Mouse (Mus musculus) olfactory bulb, adult 2 months (tissue): ENCODE measurements around the gene Phgdh. TPM values are rescaled to one million over a fixed set of nuclear protein-coding genes. Genes with fewer than 3 reads are reported as not detected.

ENCODE experiments used
- H3K27ac ChIP-seq: fragments of 200-500 bp; 2 replicates; pipeline ENCODE4 v1.5.1; 2012; ENCODE audit warnings: low read depth, low read length; ENCODE audit not compliant: insufficient read depth
- H3K4me1 ChIP-seq: fragments of 200-500 bp; 2 replicates; pipeline ENCODE4 v1.6.1; 2012; ENCODE audit warnings: low read length; ENCODE audit not compliant: control insufficient read depth, insufficient read depth
- H3K4me3 ChIP-seq: fragments of 200-500 bp; 2 replicates; pipeline ENCODE4 v1.5.1; 2012; ENCODE audit warnings: mild to moderate bottlenecking, low read depth, low read length, moderate library complexity; ENCODE audit not compliant: insufficient read depth
- CTCF ChIP-seq: fragments of 200-500 bp; IDR thresholded peaks from 2 replicates; pipeline ENCODE4 v1.5.1; 2012; ENCODE audit warnings: low read depth, mild to moderate bottlenecking, low read length, moderate library complexity; ENCODE audit not compliant: insufficient read depth
- POLR2A ChIP-seq: fragments of 200-500 bp; IDR thresholded peaks from 2 replicates; pipeline ENCODE4 v1.6.1; 2012; ENCODE audit warnings: mild to moderate bottlenecking, low read depth, low read length, moderate library complexity; ENCODE audit not compliant: insufficient read depth
- WGBS: fragments of 180-500 bp; shearing (Covaris S2); methylation state at CpG from one replicate; pipeline ENCODE4 v1.1.7; 2018; 5-methylcytosine and 5-hydroxymethylcytosine counted together
- polyA plus RNA-seq: library from polyadenylated mRNA; stranded (reverse); fragments of >200 nt; gene quantifications from 2 replicates; pipeline ENCODE4 v1.2.4, GENCODE M21; 2012; ENCODE audit warnings: low replicate concordance; ENCODE audit not compliant: missing spikeins, insufficient read depth, insufficient read length

The Phgdh gene
- polyA plus RNA-seq, 1 experiment, result not detected

- H3K4me1 ChIP-seq, result peaks cover 16% of the 10 kb centered on the region
- 17% methylated on average over 7 of the region's 7 CpGs for WGBS
- no peak overlapping the region for H3K4me3 ChIP-seq
- TF ChIP-seq CTCF (peak; percentile 73; the same call in 1 of the 2 replicates), POLR2A (no peak)
- H3K27ac ChIP-seq, result no peak overlapping the region
Measured at GRCm38 (mm10) chr3:98312867-98313266, 26.9 kb downstream of the Phgdh start.

- Histone ChIP-seq H3K27ac (no peak overlapping the region), H3K4me3 (no peak overlapping the region), H3K4me1 (peaks cover 7% of the 10 kb centered on the region)
- WGBS, result 100% methylated on average over 1 of the region's 1 CpGs
- no peak for TF ChIP-seq CTCF
- no peak for TF ChIP-seq POLR2A
Measured at GRCm38 (mm10) chr3:98310456-98310855, 29.3 kb downstream of the Phgdh start.

- Histone ChIP-seq H3K4me3 (no peak overlapping the region), H3K4me1 (peaks cover 7% of the 10 kb centered on the region), H3K27ac (peak overlapping the region; percentile 24; the same call in 1 of the 2 replicates)
- 47% methylated on average over 6 of the region's 6 CpGs for WGBS
- TF ChIP-seq CTCF (no peak), POLR2A (no peak)
Measured at GRCm38 (mm10) chr3:98308606-98309005, 31.2 kb downstream of the Phgdh start.

GRCm38 (mm10) chr3:98301761-98302160 is 38.0 kb downstream of the Phgdh start:
- Histone ChIP-seq H3K4me3 (no peak overlapping the region), H3K27ac (no peak overlapping the region), H3K4me1 (no peaks in the 10 kb centered on the region)
- TF ChIP-seq CTCF (no peak), POLR2A (no peak)
- 89% methylated on average over 3 of the region's 3 CpGs for WGBS

- WGBS, result 94% methylated on average over 4 of the region's 4 CpGs
Measured at GRCm38 (mm10) chr3:98300266-98300665, 39.5 kb downstream of the Phgdh start.

GRCm38 (mm10) chr3:98299391-98300100 is 40.2 kb downstream of the Phgdh start:
- TF ChIP-seq CTCF (no peak), POLR2A (no peak)
- Histone ChIP-seq H3K27ac (no peak overlapping the region), H3K4me1 (no peaks in the 10 kb centered on the region), H3K4me3 (no peak overlapping the region)
- WGBS, result 91% methylated on average over 1 of the region's 1 CpGs

More at GRCm38 (mm10) chr3:98300266-98300665, 39.5 kb downstream of the Phgdh start:
- Histone ChIP-seq H3K4me1 (no peaks in the 10 kb centered on the region), H3K27ac (no peak overlapping the region), H3K4me3 (no peak overlapping the region)
- no peak for TF ChIP-seq CTCF
- TF ChIP-seq POLR2A, result no peak

- TF ChIP-seq CTCF (no peak), POLR2A (no peak)
- no peak overlapping the region for H3K27ac ChIP-seq
- H3K4me3 ChIP-seq, result no peak overlapping the region
- WGBS, result 76% methylated on average over 10 of the region's 10 CpGs
- H3K4me1 ChIP-seq, result no peaks in the 10 kb centered on the region
Measured at GRCm38 (mm10) chr3:98295965-98296364, 43.8 kb downstream of the Phgdh start.

- WGBS, result 67% methylated on average over 9 of the region's 9 CpGs
- TF ChIP-seq CTCF, result no peak
- TF ChIP-seq POLR2A, result no peak
- H3K4me1 ChIP-seq, result no peaks in the 10 kb centered on the region
- H3K4me3 ChIP-seq, result no peak overlapping the region
- no peak overlapping the region for H3K27ac ChIP-seq
Measured at GRCm38 (mm10) chr3:98291044-98291443, 48.7 kb downstream of the Phgdh start.

GRCm38 (mm10) chr3:98283205-98283604 is 56.6 kb downstream of the Phgdh start:
- no peak overlapping the region for H3K27ac ChIP-seq
- 0 out of 2 replicates have a peak, but pooled peaks cover 3% of the 10 kb centered on the region for H3K4me1 ChIP-seq
- no peak overlapping the region for H3K4me3 ChIP-seq
- no peak for TF ChIP-seq CTCF
- TF ChIP-seq POLR2A, result no peak
- WGBS, result 95% methylated on average over 5 of the region's 5 CpGs
